Mouse (Mus musculus) kidney, postnatal 0 days (tissue): Measurements from ENCODE around the gene Ripor2. TPM values are rescaled to one million over a fixed set of nuclear protein-coding genes. Genes with fewer than 3 reads are reported as not detected.
A peak's percentile ranks its signal among the peaks of the same experiment; 100 is the strongest.

Experiments used
- ATAC-seq: fragments of 200-750 bp; cut with Nextera tagmentation; replicated peaks from 2 replicates; pipeline ENCODE4 v1.8.0; 2017; ENCODE audit warnings: low read depth, moderate number of reproducible peaks, moderate TSS enrichment, moderate library complexity; ENCODE audit not compliant: low FRiP score
- DNase-seq: peaks from one replicate; pipeline ENCODE4 v3.0.0-alpha.2; 2016; ENCODE audit warnings: low spot score
- H3K27ac ChIP-seq: fragments of 300-500 bp; sonication (generic); 2 replicates; pipeline ENCODE4 v1.5.1; 2014; ENCODE audit warnings: mild to moderate bottlenecking
- H3K27me3 ChIP-seq: fragments of 300-500 bp; sonication (generic); 2 replicates; pipeline ENCODE4 v1.6.1; 2014; ENCODE audit warnings: low read length, mixed read lengths; ENCODE audit not compliant: insufficient read depth
- H3K36me3 ChIP-seq: fragments of 300-500 bp; sonication (generic); 2 replicates; pipeline ENCODE4 v1.6.1; 2014; ENCODE audit warnings: low read length, mixed read lengths; ENCODE audit not compliant: insufficient read depth
- H3K4me1 ChIP-seq: fragments of 300-500 bp; sonication (generic); replicated peaks from 2 replicates; pipeline ENCODE4 v1.6.1; 2014; ENCODE audit warnings: antibody characterized with exemption, low read length, mixed read lengths; ENCODE audit not compliant: insufficient read depth
- H3K4me2 ChIP-seq: fragments of 300-500 bp; sonication (generic); 2 replicates; pipeline ENCODE4 v1.6.1; 2014; ENCODE audit warnings: mild to moderate bottlenecking, low read length, moderate library complexity, mixed read lengths
- H3K4me3 ChIP-seq: fragments of 300-500 bp; sonication (generic); replicated peaks from 2 replicates; pipeline ENCODE4 v1.5.1; 2014; ENCODE audit warnings: low read depth, low read length
- H3K9ac ChIP-seq: fragments of 300-500 bp; sonication (generic); 2 replicates; pipeline ENCODE4 v1.6.1; 2014; ENCODE audit warnings: low read depth, low read length
- H3K9me3 ChIP-seq: fragments of 300-500 bp; sonication (generic); replicated peaks from 2 replicates; pipeline ENCODE4 v1.6.1; 2016; ENCODE audit warnings: low read length, inconsistent platforms, mixed read lengths
- CTCF ChIP-seq: IDR thresholded peaks from 2 replicates; pipeline ENCODE4 v1.5.1; 2016; ENCODE audit warnings: antibody characterized with exemption, low read depth, mild to moderate bottlenecking, moderate library complexity
- WGBS: fragments of 180-500 bp; shearing (Covaris S2); extraction: QIAGEN DNeasy Blood & Tissue Kit; methylation state at CpG from one replicate; pipeline ENCODE4 v1.1.7; 2014; 5-methylcytosine and 5-hydroxymethylcytosine counted together
- polyA plus RNA-seq: library from polyadenylated mRNA; unstranded; fragments of >200 nt; fragmentation: Nextera tagmentation; extraction: Ambion mirVana; gene quantifications from 2 replicates; pipeline ENCODE4 v1.2.1, GENCODE M21; 2015

Ripor2 gene
- polyA plus RNA-seq, 1 experiment from 2014 or later = 2.2 TPM

DNA sequence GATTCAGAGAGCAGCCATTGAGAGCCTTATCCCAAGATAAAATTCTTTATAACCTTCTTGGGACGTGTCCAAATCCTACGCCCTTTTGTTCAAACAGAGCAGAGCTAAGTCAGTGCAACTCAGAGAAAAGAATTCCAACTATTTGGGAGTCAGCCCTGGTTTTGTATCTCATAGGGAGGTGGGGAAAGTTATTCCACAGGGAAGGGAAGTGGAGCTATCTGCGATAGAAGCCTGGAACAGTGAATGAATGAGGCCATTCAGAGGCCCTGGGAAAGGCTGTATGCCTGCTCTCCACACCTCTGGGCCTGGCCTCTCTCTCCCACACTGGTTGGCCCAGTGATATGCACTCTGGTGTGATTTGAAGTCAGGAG lies 16.1 kb upstream of the Ripor2 start:
- ATAC-seq (0 out of 2 replicates have a peak, but pooled peaks have one; percentile 45), DNase-seq (peak; percentile 89)
- WGBS = 24% methylated on average over 3 of the region's 3 CpGs
- H3K27ac ChIP-seq = peak overlapping the region; percentile 74
- no peaks in the 10 kb centered on the region for H3K36me3 ChIP-seq
- H3K27me3 ChIP-seq = no peaks in the 10 kb centered on the region
- no peaks in the 10 kb centered on the region for H3K9me3 ChIP-seq
- H3K4me1 ChIP-seq = 0 out of 2 replicates have a peak, but pooled peaks cover 6% of the 10 kb centered on the region
- no peak overlapping the region for H3K4me3 ChIP-seq
- H3K4me2 ChIP-seq = no peak overlapping the region
- H3K9ac ChIP-seq = no peak overlapping the region
- TF ChIP-seq CTCF = no peak

DNA sequence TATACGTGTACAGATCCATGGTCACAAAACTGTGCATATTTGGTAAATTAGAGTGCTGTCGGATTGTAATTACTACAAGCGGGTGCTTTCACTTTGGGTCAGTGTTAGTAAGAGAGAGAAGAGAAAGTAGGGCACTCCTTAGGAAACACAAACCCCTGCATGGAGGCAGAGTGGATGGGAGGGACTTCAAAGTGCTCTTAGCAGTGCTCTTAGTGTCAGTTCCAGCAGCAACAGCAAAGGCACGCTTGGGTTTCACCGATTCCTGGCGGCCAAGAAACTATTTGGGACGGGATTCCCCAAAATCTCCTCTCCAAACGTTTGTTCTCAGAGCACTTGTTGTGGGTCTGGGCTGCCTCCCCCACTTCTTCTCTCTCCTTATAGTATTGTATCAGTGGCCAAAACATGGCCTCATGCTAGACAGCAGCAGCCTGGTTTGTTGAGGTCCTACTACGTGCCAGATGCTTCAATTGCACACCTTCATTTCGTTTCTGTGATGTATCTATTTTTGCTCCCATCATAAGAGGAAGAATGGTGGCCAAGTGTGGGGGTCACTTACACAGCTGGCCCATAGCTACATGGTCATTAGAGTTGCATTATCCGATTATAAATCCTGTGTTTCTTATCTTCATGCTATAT lies 14.7 kb upstream of the Ripor2 start:
- 80% methylated on average over 11 of the region's 11 CpGs for WGBS
- H3K4me1 ChIP-seq = 0 out of 2 replicates have a peak, but pooled peaks cover 6% of the 10 kb centered on the region
- H3K9ac ChIP-seq = no peak overlapping the region
- H3K4me3 ChIP-seq = no peak overlapping the region
- DNase-seq (no peak), ATAC-seq (no peak)
- no peak overlapping the region for H3K27ac ChIP-seq
- TF ChIP-seq CTCF = no peak
- no peaks in the 10 kb centered on the region for H3K36me3 ChIP-seq
- H3K9me3 ChIP-seq = no peaks in the 10 kb centered on the region
- H3K4me2 ChIP-seq = no peak overlapping the region
- H3K27me3 ChIP-seq = no peaks in the 10 kb centered on the region

DNA sequence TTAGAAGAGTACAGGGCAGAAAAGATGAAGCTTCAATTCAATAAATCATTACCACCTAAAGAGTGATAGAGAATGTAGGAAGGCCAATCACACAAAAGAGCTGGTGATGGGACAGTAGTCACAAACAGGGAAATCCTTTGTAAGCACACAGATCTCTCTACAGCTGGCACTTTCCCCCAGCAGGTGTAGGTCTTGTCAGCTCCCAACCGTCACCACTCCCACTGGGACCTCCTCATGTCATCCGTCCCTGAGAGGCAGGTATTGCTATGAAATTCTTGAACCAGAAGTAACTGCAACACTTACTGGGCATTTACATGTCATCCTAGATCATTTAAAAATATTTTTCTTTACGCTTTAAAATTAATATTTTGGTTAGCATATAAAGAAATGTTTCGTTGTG lies 12.9 kb upstream of the Ripor2 start:
- H3K4me2 ChIP-seq = no peak overlapping the region
- H3K27me3 ChIP-seq = no peaks in the 10 kb centered on the region
- TF ChIP-seq CTCF = no peak
- 91% methylated on average over 4 of the region's 4 CpGs for WGBS
- no peaks in the 10 kb centered on the region for H3K9me3 ChIP-seq
- DNase-seq (no peak), ATAC-seq (no peak)
- 0 out of 2 replicates have a peak, but pooled peaks cover 6% of the 10 kb centered on the region for H3K4me1 ChIP-seq
- no peak overlapping the region for H3K27ac ChIP-seq
- no peak overlapping the region for H3K4me3 ChIP-seq
- H3K36me3 ChIP-seq = no peaks in the 10 kb centered on the region
- H3K9ac ChIP-seq = no peak overlapping the region

DNA sequence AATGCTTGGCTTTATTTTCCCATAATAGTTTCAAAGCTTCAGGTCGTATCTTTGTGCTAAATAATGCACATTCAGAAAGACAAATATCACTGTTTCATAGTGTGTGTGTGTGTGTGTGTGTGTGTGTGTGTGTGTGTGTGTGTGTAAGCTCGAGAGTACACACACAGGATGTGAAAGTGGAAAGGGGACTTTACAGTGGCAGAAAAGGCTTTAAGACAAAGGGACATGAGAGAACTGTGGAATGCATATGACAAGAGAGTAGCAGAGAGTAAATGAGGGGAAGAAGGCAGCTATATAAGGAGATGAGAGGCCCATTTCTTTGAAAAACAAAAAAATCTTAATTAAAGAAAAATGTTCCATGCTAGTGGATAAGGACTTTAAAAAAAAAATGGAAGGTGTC lies 11.3 kb upstream of the Ripor2 start:
- WGBS = 45% methylated on average over 2 of the region's 2 CpGs
- TF ChIP-seq CTCF = no peak
- Histone ChIP-seq H3K4me3 (no peak overlapping the region), H3K27me3 (no peaks in the 10 kb centered on the region), H3K36me3 (no peaks in the 10 kb centered on the region), H3K27ac (no peak overlapping the region), H3K4me2 (no peak overlapping the region), H3K4me1 (0 out of 2 replicates have a peak, but pooled peaks cover under 1% of the 10 kb centered on the region), H3K9me3 (no peaks in the 10 kb centered on the region), H3K9ac (no peak overlapping the region)
- DNase-seq (peak; percentile 20), ATAC-seq (no peak)

DNA sequence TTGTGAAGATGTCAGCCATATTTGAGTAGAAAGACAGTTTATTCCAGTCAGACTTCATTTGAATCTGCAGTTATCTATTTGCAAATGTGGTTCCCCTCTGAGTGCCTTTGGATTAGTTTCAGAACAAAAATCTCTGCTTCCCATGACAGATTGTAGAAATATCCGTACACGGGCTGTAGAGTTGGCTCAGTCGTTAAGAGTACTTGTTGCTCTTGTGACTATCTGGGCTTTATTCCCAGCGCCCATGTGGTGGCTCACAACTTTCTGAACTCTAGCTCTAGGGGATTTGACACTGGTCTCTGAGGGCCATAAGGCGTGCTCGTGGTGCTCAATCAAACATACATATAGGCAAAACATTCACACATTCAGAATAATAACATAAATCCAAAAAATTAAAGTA lies 10.1 kb upstream of the Ripor2 start:
- Histone ChIP-seq H3K4me2 (no peak overlapping the region), H3K36me3 (no peaks in the 10 kb centered on the region), H3K9me3 (no peaks in the 10 kb centered on the region), H3K9ac (no peak overlapping the region), H3K4me3 (no peak overlapping the region), H3K27ac (no peak overlapping the region), H3K27me3 (no peaks in the 10 kb centered on the region), H3K4me1 (no peaks in the 10 kb centered on the region)
- DNase-seq (peak; percentile 37), ATAC-seq (no peak)
- no peak for TF ChIP-seq CTCF
- WGBS = 72% methylated on average over 6 of the region's 6 CpGs

DNA sequence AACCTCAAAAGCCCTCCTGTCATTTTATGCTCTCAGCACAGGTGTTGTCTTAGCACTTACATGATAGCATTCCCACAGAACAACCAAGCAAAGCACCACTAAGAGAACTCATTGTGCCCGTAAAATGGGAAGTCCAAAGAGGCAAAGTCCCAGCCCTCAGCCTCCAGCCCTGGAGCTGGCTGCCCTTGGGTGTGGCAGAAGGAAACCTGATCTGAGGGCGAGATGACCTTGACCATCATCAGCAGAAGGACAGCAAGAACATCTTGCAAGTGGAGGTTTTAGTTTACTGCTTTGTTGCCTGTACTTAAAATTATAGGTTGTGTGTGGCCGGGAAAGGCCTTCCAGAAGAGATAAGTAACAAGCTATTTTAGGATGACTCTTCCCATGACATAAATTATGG lies 6.9 kb upstream of the Ripor2 start:
- ATAC-seq = no peak
- 73% methylated on average over 3 of the region's 3 CpGs for WGBS
- no peaks in the 10 kb centered on the region for H3K27me3 ChIP-seq

More for the DNA sequence above, 6.9 kb upstream of the Ripor2 start:
- H3K4me3 ChIP-seq = no peak overlapping the region
- no peak overlapping the region for H3K4me2 ChIP-seq
- no peaks in the 10 kb centered on the region for H3K4me1 ChIP-seq
- TF ChIP-seq CTCF = no peak
- no peak overlapping the region for H3K27ac ChIP-seq
- no peaks in the 10 kb centered on the region for H3K36me3 ChIP-seq
- DNase-seq = no peak
- H3K9ac ChIP-seq = no peak overlapping the region
- no peaks in the 10 kb centered on the region for H3K9me3 ChIP-seq
